Mouse (Mus musculus) cerebellum, adult 18-20 months (tissue): ENCODE measurements at regions not wholly inside any gene's neighbourhood (a gene's known extent, or its start where the extent isn't known, plus 50 kb on each side); places are given as distances from the start of the nearest gene placed in this dataset.

Experiments
- DNase-seq, 2 experiments: peaks; one replicate each; pipeline ENCODE4 v3.0.0; 2021

- peak; percentile 23 for DNase-seq
Measured at GRCm38 (mm10) chr2:34111286-34111685, 223.5 kb upstream of the Mvb12b start.

DNA sequence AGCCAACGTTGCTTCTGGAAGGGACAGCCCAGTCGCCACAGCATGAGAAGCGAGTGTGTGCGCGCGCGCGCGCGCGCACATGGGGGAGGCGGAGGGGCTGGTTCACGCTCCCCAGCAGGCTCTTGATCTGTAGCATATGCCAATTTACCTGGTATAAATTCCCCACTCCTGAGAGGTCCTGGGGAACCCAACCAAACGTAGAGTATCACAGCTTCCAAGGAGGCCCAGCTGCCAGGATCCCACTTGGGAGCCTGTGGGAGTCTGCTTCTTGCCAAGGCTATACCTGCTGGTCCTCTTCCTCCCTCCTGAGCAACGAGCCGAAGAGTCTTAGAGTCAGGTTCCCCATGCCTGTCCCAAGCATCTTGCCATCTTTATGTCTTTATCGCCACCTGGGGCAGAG is 222.8 kb upstream of the Mvb12b start:
- peak; percentile 29 to 32 for DNase-seq

DNA sequence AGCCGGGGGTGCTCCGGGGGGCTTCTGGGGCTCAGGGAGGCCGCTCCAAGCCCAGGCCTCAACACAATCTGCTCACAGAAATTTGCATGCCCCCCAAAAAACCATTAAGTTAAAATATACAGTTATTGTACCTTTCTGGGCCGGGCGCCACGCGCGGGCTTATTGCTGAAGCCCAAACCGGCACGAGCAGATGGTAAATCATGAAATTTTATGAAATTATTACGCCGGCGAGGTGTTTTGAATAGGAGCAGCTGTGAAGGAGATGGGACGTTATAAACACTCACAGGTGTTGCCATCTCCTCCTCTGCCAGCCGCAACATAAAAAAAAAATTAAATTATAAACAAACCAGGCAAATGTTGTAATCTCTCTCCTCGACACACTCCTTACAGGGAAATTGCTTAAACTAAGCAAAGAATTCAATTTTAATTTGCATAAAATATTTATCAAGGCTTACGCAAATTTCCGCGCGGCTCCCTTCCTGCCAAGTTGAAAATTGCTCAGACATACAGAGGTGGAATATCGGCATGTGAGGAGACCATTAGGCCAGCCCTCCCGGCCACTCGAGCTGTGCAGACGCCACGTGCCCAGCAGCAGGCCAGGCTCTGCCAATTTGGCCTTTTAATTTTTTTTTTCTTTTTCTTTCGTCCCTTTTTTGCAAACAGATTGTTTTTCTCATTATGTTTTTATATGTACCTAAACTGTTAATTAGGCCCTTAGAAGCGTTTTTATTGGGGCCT is 220.0 kb upstream of the Mvb12b start:
- peak in 1 of 2 experiments; percentile 48 for DNase-seq

DNA sequence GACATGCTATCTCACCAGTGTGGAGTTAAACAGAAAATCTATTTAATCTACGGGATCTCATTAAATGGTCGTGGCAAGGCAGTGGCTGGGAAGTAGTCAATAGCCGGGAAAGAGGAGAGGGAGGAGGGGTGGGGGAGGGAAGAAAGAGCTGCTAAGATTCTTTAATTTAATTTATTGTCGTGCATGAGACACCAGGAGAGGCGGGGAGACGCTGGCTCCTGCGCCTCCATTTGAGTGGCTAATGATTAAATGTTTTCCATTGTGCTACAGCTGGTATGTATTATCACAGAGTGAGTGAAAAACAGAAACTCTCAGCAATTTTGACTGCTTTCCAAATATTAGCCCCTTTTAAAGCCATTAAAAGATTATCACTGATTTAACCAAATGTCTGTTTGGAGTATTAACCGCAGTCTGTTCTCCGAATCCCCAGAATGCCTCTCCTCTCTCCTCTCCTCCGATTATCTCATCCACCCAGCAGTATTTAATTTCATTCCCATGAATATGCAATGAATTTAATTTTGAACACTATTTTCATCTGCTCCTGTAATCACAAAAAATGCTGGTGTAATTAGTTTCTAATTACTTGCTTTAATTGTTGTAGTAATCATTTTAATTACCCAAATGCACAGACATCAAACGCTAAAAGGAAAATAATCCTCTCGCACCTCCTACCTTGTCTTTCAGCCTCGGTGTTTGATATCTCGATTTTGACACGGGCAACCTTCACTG is 219.3 kb upstream of the Mvb12b start:
- peak in 1 of 2 experiments; percentile 16 for DNase-seq

- peak in 1 of 2 experiments; percentile 10 for DNase-seq
Measured at GRCm38 (mm10) chr2:34106245-34106644, 218.5 kb upstream of the Mvb12b start.

GRCm38 (mm10) chr2:34105271-34106051 is 217.7 kb upstream of the Mvb12b start:
- DNase-seq = peak in 1 of 2 experiments; percentile 5

DNA sequence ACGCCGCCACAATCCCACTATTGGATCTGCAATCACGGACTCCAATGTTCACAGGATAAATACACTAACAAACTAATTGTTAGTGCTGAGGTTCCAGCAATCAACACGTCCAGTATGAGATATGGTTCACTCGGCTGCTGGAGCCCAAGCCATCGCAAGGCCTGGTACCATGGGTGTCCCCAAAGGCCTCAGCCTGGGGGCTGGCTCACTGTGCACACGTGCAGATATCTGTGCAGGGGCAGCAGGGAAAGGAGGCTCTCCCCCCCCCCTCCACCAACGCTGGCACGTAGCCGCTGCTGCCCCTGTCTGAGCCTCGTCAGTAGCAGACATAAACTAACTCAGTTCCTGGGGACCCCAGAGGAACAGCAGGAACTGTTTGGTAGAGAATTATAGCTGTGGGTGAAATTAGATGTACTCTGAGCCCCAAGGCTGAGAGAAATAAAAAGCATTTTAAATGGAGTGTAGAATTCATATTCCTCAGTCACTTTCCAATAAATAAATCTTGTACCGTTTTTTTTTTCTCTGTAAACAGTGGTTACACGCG is 210.3 kb upstream of the Mvb12b start:
- DNase-seq = no peak

- no peak for DNase-seq
Measured at GRCm38 (mm10) chr2:34096561-34096960, 208.8 kb upstream of the Mvb12b start.

- no peak for DNase-seq
Measured at GRCm38 (mm10) chr2:34088832-34089231, 201.1 kb upstream of the Mvb12b start.

GRCm38 (mm10) chr2:34086130-34086529 is 198.4 kb upstream of the Mvb12b start:
- DNase-seq = no peak

GRCm38 (mm10) chr2:34084513-34084912 is 196.8 kb upstream of the Mvb12b start:
- no peak for DNase-seq

DNA sequence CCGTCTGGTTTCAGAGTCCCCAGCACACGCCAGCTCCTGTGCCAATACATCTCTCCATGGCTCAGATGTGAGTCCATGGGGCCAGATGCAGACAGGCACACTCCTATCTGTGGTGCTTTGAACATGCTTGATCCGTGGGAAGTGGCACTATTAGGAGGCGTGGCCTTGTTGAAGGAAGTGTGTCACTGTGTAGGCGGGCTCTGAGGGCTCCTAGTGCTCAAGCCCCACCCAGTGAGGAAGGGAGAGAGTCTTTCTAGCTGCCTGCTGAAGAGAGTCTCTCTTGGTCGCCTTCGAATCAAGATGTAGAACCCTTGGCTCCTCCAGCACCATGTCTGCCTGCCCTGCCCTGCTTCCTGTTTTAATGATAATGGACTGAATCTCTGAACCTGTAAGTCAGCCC is 194.7 kb upstream of the Mvb12b start:
- no peak for DNase-seq

GRCm38 (mm10) chr2:34080176-34080575 is 192.4 kb upstream of the Mvb12b start:
- DNase-seq = no peak

- no peak for DNase-seq
Measured at GRCm38 (mm10) chr2:34079282-34079681, 191.5 kb upstream of the Mvb12b start.

DNA sequence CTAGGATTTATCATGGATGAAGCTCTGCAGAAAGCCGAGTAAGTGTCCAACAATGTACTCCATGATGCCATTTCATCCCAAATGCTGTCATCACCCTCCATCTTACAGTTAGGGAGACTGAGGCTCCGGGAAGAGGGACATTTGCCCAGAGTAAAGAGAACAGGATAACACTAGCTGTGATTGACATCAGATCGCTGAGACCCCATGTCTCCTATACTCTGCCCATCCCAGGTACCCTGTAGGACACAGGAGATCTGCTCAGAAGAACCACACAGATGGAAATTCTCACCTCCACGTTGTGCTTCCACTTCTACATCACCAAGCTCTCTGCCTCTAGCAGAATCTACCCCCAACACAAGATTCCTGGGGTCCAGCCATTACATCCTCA is 191.1 kb upstream of the Mvb12b start:
- DNase-seq = no peak

DNA sequence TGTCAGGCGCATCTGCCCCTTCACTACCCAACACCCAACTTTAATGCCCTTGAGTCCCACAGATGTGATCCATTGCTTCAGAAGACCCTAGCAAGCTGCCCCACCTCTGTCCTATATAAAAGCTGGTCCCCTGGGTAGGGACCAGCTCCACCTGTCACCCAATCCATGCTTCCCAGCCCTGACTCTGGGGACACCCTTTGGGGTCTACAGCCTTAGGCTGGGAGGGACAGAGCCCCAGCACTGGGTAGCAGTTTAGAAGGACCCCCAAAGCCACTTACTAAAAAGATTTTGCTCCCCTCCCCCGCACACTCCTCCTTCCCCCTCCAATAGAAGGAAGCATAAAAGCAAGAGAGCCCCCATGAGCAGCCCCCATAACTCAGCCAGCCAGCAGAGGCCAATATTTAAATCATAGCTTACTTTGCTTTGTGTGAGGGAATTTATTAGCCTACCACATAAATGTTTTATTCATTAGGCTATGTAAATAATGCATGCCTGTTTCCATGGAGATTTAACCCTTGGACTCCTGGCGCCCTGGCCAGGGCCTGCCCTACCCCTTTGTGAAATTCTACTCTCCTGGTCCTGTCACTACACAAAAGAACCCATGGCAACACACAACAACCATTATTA is 190.6 kb upstream of the Mvb12b start:
- DNase-seq = no peak

- DNase-seq = no peak
Measured at GRCm38 (mm10) chr2:34076346-34076745, 188.6 kb upstream of the Mvb12b start.

DNA sequence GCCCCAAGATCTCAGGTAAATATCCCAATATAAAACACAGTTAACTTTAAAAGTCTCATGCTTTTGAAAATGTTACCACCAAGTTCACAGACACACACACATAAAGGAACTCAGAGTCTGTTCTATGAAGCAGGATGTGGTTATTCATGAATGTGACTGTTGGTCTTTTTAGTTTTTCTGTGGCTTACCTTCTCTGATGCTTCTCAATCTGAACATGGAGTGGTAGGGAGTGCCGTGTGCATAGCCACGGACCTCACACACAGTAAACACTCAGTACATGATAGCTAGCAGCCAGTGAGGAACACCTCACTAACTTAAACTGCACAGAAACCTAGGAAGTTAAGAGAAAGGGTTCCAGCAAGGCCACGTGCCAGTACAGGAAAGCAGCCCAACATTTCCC is 186.3 kb upstream of the Mvb12b start:
- DNase-seq = no peak

DNA sequence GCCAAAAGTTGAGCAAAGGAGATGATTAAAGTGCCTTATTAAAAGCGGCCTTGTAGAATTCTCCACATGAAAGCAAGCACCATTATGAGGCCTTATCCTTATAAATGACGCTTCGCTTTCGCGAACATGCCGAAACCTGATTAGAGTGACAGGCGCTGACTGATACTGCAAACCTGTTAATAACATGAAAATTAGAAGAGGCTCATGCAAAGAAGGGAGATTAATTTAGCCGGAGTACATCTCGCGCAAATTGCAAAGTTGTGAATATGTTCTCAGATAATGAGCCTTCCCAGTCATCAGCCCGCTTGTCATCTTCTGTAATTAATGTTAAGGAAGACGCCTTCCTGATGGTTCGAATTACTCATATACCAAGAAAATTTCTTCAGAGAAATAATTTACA is 177.8 kb upstream of the Mvb12b start:
- DNase-seq = no peak

GRCm38 (mm10) chr2:34065090-34065489 is 177.3 kb upstream of the Mvb12b start:
- DNase-seq = no peak

DNA sequence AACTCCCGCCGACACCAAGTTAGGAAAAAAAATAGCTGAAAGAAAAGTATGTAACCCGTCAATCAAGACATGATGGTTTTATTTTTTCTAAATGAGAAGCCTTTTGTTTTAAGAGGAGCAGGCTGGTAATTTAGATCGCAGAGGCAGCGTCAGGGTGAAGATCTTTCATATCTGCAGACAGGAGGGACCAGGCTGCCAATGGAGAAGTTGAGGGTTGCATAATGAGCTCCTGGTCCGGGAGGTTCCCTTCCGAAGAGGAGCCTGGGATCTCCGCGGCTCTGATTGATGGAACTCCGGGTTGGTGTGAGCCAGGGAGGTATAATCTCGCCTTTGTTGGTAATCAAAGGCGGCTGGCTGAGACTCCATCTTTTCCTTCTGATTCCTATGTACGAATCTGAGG is 168.8 kb upstream of the Mvb12b start:
- no peak for DNase-seq

- no peak for DNase-seq
Measured at GRCm38 (mm10) chr2:34043064-34043463, 155.3 kb upstream of the Mvb12b start.

DNA sequence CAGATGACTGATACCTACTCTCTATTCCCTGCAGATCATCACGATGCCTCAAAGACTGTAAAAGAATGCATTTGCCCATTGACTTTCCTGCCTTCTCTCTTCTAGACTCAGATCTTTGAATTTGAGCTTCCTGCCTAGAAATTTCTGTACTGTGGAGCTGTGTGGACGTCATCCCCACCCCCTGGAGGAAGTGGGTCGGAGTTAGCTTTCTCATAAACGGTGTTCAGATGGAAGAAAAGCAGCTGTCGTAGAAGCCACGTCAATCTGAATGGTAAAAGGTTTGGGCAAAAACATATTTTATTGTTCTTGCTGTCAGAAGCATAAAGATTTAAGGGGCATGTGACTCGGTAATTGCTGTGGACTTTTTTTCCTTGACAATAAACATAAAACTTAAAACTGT is 154.6 kb upstream of the Mvb12b start:
- no peak for DNase-seq
